Mouse (Mus musculus) heart, adult 8-10 months (tissue): ENCODE results near the gene Mrps23. TPM values are rescaled to one million over a fixed set of nuclear protein-coding genes. Genes with fewer than 3 reads are reported as not detected.

ENCODE experiments used
- DNase-seq: peaks from one replicate; pipeline ENCODE4 v3.0.0; 2022; ENCODE audit warnings: low spot score
- total RNA-seq, 4 experiments: library from RNA; stranded (reverse); gene quantifications; 2 replicates each; pipeline ENCODE4 v1.2.4; 2022

Mrps23 gene
- total RNA-seq, 4 experiments from 2014 or later = 301 to 345 (median 322) TPM

GRCm38 (mm10) chr11:88207697-88208096 lies 3.5 kb downstream of the Mrps23 start:
- DNase-seq = no peak

- DNase-seq = no peak
Observed at GRCm38 (mm10) chr11:88211824-88212582, 7.8 kb downstream of the Mrps23 start.

- no peak for DNase-seq
Observed at GRCm38 (mm10) chr11:88213757-88214156, 9.6 kb downstream of the Mrps23 start.

GRCm38 (mm10) chr11:88214881-88215831 lies 11.0 kb downstream of the Mrps23 start:
- DNase-seq = peak; percentile 67

GRCm38 (mm10) chr11:88216231-88216685 lies 12.1 kb downstream of the Mrps23 start:
- DNase-seq = no peak

- DNase-seq = no peak
Observed at GRCm38 (mm10) chr11:88218155-88218554, 14.0 kb downstream of the Mrps23 start.

GRCm38 (mm10) chr11:88218586-88218985 lies 14.4 kb downstream of the Mrps23 start:
- no peak for DNase-seq

GRCm38 (mm10) chr11:88221929-88222475 lies 17.8 kb downstream of the Mrps23 start:
- DNase-seq = no peak

- DNase-seq = no peak
Observed at GRCm38 (mm10) chr11:88227001-88227957, 23.1 kb downstream of the Mrps23 start.

GRCm38 (mm10) chr11:88231213-88231790 lies 27.1 kb downstream of the Mrps23 start:
- DNase-seq = no peak

- no peak for DNase-seq
Observed at GRCm38 (mm10) chr11:88233528-88234427, 29.6 kb downstream of the Mrps23 start.

- no peak for DNase-seq
Observed at GRCm38 (mm10) chr11:88234789-88235188, 30.6 kb downstream of the Mrps23 start.

- peak; percentile 69 for DNase-seq
Observed at GRCm38 (mm10) chr11:88235221-88236203, 31.3 kb downstream of the Mrps23 start.

- DNase-seq = no peak
Observed at GRCm38 (mm10) chr11:88240275-88240674, 36.1 kb downstream of the Mrps23 start.

- no peak for DNase-seq
Observed at GRCm38 (mm10) chr11:88240736-88241353, 36.7 kb downstream of the Mrps23 start.

- peak; percentile 51 for DNase-seq
Observed at GRCm38 (mm10) chr11:88241468-88242301, 37.5 kb downstream of the Mrps23 start.
